Mouse (Mus musculus) hindbrain, embryonic 12.5 days (tissue): ENCODE data around the gene Ppp1r15a. TPM values are rescaled to one million over a fixed set of nuclear protein-coding genes. Genes with fewer than 3 reads are reported as not detected.

Experiments used
- polyA plus RNA-seq: library from polyadenylated mRNA; unstranded; fragments of >200 nt; fragmentation: Nextera tagmentation; extraction: Ambion mirVana; gene quantifications from 2 replicates; pipeline ENCODE4 v1.2.1, GENCODE M21; 2016

The Ppp1r15a gene
- polyA plus RNA-seq, 1 experiment from 2014 or later = 16.7 TPM

Other genes with a start within 250 kb of the Ppp1r15a start
- not detected in 2 replicates for gene Slc6a21, start 248.8 kb downstream of the Ppp1r15a start, polyA plus RNA-seq
- 11.5 and 14.7 TPM in 2 replicates for gene Trpm4, start 192.5 kb downstream of the Ppp1r15a start, polyA plus RNA-seq
- gene Hrc, start 191.0 kb downstream of the Ppp1r15a start, polyA plus RNA-seq = 0.65 and 0.68 TPM in 2 replicates
- gene Ppfia3, start 159.2 kb downstream of the Ppp1r15a start, polyA plus RNA-seq = 15.6 and 16.2 TPM in 2 replicates
- 2.9 and 3.8 TPM in 2 replicates for gene Lin7b, start 155.7 kb downstream of the Ppp1r15a start, polyA plus RNA-seq
- 285 and 300 TPM in 2 replicates for gene Snrnp70, start 130.5 kb downstream of the Ppp1r15a start, polyA plus RNA-seq
- gene Kcna7, start 120.6 kb downstream of the Ppp1r15a start, polyA plus RNA-seq = not detected in 2 replicates
- gene Ntf5, start 112.6 kb downstream of the Ppp1r15a start, polyA plus RNA-seq = 1.2 and 1.3 TPM in 2 replicates
- 1.0 and 1.6 TPM in 2 replicates for gene Lhb, start 105.4 kb downstream of the Ppp1r15a start, polyA plus RNA-seq
- 34.8 TPM in 2 replicates for gene Gys1, start 91.4 kb downstream of the Ppp1r15a start, polyA plus RNA-seq
- gene Ruvbl2, start 88.2 kb downstream of the Ppp1r15a start, polyA plus RNA-seq = 124 and 129 TPM in 2 replicates
- 5,718 and 6,089 TPM in 2 replicates for gene Ftl1, start 66.4 kb downstream of the Ppp1r15a start, polyA plus RNA-seq
- gene Bax, start 59.4 kb downstream of the Ppp1r15a start, polyA plus RNA-seq = 231 and 244 TPM in 2 replicates
- gene Tulp2, start 44.4 kb downstream of the Ppp1r15a start, polyA plus RNA-seq = 0.13 and 0.54 TPM in 2 replicates
- gene Gm45808, start 39.5 kb downstream of the Ppp1r15a start, polyA plus RNA-seq = not detected in 2 replicates
- 3.4 and 3.5 TPM in 2 replicates for gene Dhdh, start 37.5 kb downstream of the Ppp1r15a start, polyA plus RNA-seq
- 144 and 147 TPM in 2 replicates for gene Nucb1, start 15.9 kb downstream of the Ppp1r15a start, polyA plus RNA-seq
- 1.9 and 3.8 TPM in 2 replicates for gene Plekha4, start 62 bp upstream of the Ppp1r15a start, polyA plus RNA-seq
- 0.70 and 0.79 TPM in 2 replicates for gene Hsd17b14, start 28.6 kb upstream of the Ppp1r15a start, polyA plus RNA-seq
- gene Bcat2, start 43.9 kb upstream of the Ppp1r15a start, polyA plus RNA-seq = 35.2 and 36.9 TPM in 2 replicates
- gene Fgf21, start 89.2 kb upstream of the Ppp1r15a start, polyA plus RNA-seq = 0.45 TPM in 1 of 2 replicates, not detected in the other
- gene Fut1, start 91.0 kb upstream of the Ppp1r15a start, polyA plus RNA-seq = 0.14 TPM in 1 of 2 replicates, not detected in the other
- gene Izumo1, start 95.5 kb upstream of the Ppp1r15a start, polyA plus RNA-seq = 0.18 TPM in 1 of 2 replicates, not detected in the other
- gene Rasip1, start 101.2 kb upstream of the Ppp1r15a start, polyA plus RNA-seq = 15.6 and 16.2 TPM in 2 replicates
- gene Mamstr, start 113.7 kb upstream of the Ppp1r15a start, polyA plus RNA-seq = 3.7 and 4.8 TPM in 2 replicates
- gene Fut2, start 140.1 kb upstream of the Ppp1r15a start, polyA plus RNA-seq = 0.37 TPM in 1 of 2 replicates, not detected in the other
- gene Ntn5, start 157.8 kb upstream of the Ppp1r15a start, polyA plus RNA-seq = 0.68 and 1.2 TPM in 2 replicates
- 1.1 and 2.2 TPM in 2 replicates for gene Sec1, start 168.1 kb upstream of the Ppp1r15a start, polyA plus RNA-seq
- gene Car11, start 173.6 kb upstream of the Ppp1r15a start, polyA plus RNA-seq = 21.2 and 25.5 TPM in 2 replicates
- gene Dbp, start 178.8 kb upstream of the Ppp1r15a start, polyA plus RNA-seq = 4.2 and 5.3 TPM in 2 replicates
- gene Rpl18, start 189.2 kb upstream of the Ppp1r15a start, polyA plus RNA-seq = 607 and 682 TPM in 2 replicates
- gene Sphk2, start 191.7 kb upstream of the Ppp1r15a start, polyA plus RNA-seq = 28.7 and 30.3 TPM in 2 replicates
- gene Fam83e, start 194.9 kb upstream of the Ppp1r15a start, polyA plus RNA-seq = 0.89 and 1.0 TPM in 2 replicates
- not detected in 2 replicates for gene Spaca4, start 199.5 kb upstream of the Ppp1r15a start, polyA plus RNA-seq